Mouse (Mus musculus) embryo, embryonic 10.5 days (tissue): ENCODE results near the gene Gm28047.

ENCODE experiments used
- DNase-seq: peaks from one replicate; pipeline ENCODE4 v3.0.0-alpha.2; 2015; ENCODE audit warnings: low spot score

The Gm28047 gene

GRCm38 (mm10) chr15:102515791-102516190, 109.1 kb downstream of the Gm28047 start:
- DNase-seq: no peak

GRCm38 (mm10) chr15:102515261-102515660, 109.6 kb downstream of the Gm28047 start:
- no peak for DNase-seq

GRCm38 (mm10) chr15:102513004-102513403, 111.9 kb downstream of the Gm28047 start:
- no peak for DNase-seq

- DNase-seq: no peak
These were observed 112.4 kb downstream of the Gm28047 start for GRCm38 (mm10) chr15:102512471-102512870.

- peak; percentile 29 for DNase-seq
These were observed 112.9 kb downstream of the Gm28047 start for GRCm38 (mm10) chr15:102512010-102512409.

- DNase-seq: peak; percentile 74
These were observed 113.5 kb downstream of the Gm28047 start for GRCm38 (mm10) chr15:102511285-102511833.

GRCm38 (mm10) chr15:102510590-102511284, 114.1 kb downstream of the Gm28047 start:
- peak; percentile 97 for DNase-seq

GRCm38 (mm10) chr15:102510110-102510509, 114.8 kb downstream of the Gm28047 start:
- DNase-seq: peak; percentile 56

GRCm38 (mm10) chr15:102508336-102508735, 116.5 kb downstream of the Gm28047 start:
- no peak for DNase-seq

GRCm38 (mm10) chr15:102507561-102507960, 117.3 kb downstream of the Gm28047 start:
- no peak for DNase-seq

GRCm38 (mm10) chr15:102506864-102507263, 118.0 kb downstream of the Gm28047 start:
- no peak for DNase-seq

GRCm38 (mm10) chr15:102506464-102506830, 118.4 kb downstream of the Gm28047 start:
- DNase-seq: no peak

GRCm38 (mm10) chr15:102505770-102506463, 119.0 kb downstream of the Gm28047 start:
- DNase-seq: no peak

- DNase-seq: no peak
These were observed 119.6 kb downstream of the Gm28047 start for GRCm38 (mm10) chr15:102505073-102505769.

GRCm38 (mm10) chr15:102503924-102504782, 120.7 kb downstream of the Gm28047 start:
- DNase-seq: no peak

GRCm38 (mm10) chr15:102503447-102503846, 121.4 kb downstream of the Gm28047 start, which contains the start of gene Gm10337:
Gene Gm10337, plus strand, starts transcription at chr15:102503722.
- DNase-seq: no peak

- DNase-seq: no peak
These were observed 122.5 kb downstream of the Gm28047 start for GRCm38 (mm10) chr15:102502254-102502840.

GRCm38 (mm10) chr15:102501084-102501814, 123.6 kb downstream of the Gm28047 start:
- DNase-seq: no peak

- DNase-seq: no peak
These were observed 124.4 kb downstream of the Gm28047 start for GRCm38 (mm10) chr15:102500479-102500878.

GRCm38 (mm10) chr15:102499851-102500250, 125.0 kb downstream of the Gm28047 start:
- DNase-seq: no peak
